Mouse (Mus musculus): ENCODE results near the gene Speer4f2.
"Not testable (repeated sequence)": the region's sequence is repeated elsewhere in the genome, so short reads cannot be mapped to it uniquely, and the experiment has no call there.

The Speer4f2 gene

DNA sequence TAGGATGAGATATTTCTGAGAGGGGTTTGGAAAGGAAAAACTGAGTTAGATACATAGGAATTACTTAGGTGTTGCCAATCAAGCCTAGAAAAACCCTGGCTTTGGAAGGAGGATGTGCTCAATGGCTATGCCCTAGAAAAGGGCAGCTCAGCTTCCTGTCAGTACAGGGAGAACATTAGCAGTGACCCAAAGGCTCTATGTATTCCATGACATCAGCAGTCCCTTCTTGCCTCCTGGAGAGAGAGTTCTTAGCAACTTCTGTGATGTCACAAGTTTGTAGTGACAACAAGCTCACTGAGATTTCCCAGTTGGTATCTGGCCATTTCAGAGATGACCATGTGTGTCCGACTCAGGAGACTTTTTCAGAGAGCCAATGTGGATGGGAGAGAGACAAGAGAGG is at the start of gene Speer4f2:
TSS of gene Speer4f2 (plus strand) at position 301 of the 400 bp plus-strand sequence.
- not testable (repeated sequence) for DNase-seq (ENCODE audit: low read depth, low spot score)

DNA sequence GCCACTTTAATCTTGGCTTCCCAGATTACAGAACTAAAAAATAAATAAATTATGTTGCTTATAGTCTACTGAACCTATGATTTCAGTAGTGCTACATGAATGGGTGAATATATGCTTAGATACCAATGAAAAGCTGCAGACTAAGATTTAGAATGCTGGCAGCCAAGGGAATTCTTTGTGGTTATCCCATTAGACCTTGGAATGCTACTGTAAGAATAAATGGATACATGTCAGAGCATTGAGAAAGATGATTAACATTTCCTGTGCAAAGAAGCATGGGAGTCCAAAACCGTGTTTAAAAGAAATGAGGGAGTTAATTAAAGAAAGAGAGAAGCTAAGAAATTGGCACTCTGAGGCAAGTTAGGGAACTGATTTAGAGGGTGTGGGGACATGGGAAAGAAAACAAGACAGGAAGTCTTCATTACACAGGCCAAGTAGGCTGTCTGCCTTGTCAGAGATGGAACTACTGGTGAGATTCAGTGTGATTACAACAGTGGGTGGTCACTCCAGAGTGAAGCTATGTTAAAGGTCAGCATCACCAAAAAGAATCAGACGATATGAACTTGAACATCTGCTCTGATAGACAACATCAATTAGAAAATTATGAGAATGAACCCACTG is 43.9 kb upstream of the Speer4f2 start:
- no peak for DNase-seq (ENCODE audit: low read depth, low spot score)

DNA sequence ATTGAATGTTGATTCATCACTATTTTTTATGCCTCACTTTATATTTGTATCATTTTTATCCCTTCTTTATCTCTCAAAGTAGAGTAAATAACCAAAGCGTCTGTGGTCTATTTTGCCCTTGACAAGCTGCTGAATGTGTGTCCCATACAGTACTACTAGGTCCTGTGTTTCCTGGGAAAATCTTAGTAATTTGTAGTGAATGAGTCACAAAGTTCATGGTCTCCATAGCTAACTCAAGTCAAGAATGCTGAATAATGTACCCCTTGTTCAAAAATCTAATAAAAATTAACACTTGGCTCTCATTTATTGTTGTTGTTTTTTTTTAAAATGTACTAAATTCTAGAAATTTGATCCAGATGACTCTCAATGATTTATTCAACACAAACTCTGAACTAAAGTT is 38.1 kb upstream of the Speer4f2 start:
- no peak for DNase-seq (ENCODE audit: low read depth, low spot score)

DNA sequence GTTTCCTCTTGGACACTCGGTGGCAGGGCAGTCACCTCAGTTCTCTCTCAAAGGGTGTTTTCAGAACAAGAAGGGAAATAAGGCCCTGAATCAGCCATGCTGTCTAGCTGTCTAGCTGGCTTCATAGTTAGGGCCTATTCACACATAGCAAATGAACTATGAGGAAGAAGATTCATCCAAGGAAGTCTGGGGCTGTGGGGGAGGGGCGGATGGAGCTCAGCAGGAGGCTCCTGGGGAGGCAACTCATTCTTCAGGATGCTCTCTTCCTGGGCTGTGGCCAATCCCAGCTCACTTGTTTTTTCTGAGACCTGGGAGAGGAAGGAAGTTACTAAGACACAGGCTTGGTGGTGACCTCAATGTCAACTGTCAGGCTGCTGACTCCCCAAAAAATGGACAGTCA is 27.2 kb upstream of the Speer4f2 start:
- DNase-seq (ENCODE audit: low read depth, low spot score): not testable (repeated sequence)

DNA sequence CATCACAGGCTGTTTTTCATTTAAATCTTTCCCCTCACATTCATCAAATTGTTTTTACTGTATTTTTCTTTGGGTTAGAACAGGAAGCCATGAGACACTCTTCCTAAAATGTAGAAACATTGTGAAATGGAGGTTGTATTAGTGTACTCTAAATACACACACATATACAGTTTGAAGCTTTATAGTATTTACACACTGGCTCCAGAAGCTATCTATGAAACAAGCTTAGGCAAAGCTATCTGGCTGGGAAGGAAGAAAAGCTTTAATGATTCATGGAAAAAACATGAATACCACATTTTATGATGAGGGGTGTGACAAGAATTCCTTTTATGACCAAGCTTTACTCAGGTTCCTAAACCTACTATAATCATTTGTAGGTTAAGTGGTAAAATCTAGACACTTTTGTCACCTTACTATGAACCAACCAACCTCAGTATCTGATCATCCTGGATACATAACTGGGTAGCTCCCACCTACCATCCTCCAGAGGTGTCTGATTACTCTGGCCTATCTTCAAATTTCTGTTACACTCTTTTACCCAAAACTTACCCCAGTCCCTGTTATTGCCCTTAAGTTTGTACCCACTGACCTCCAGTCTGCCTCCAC is 13.5 kb upstream of the Speer4f2 start:
- DNase-seq (ENCODE audit: low read depth, low spot score): no peak

DNA sequence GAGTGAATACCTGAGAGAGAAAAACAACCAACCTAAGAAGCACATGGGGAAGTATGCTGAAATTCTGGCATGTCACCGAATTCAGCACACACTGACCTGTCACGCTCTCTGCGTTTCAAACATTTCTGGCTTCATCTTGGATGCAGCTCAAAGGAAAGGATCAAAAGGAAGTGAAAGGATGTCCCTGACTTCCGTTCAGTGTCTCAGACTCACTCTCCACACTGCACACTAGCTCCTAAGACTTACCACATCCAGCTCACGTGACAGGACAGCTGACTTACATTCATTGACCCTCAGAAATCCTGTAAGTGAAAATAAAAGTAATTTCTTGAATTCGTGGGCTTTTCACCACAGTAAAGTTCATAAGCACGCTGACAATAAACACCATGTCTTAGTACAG is 16.9 kb downstream of the Speer4f2 start:
- no peak for DNase-seq (ENCODE audit: low read depth, low spot score)

DNA sequence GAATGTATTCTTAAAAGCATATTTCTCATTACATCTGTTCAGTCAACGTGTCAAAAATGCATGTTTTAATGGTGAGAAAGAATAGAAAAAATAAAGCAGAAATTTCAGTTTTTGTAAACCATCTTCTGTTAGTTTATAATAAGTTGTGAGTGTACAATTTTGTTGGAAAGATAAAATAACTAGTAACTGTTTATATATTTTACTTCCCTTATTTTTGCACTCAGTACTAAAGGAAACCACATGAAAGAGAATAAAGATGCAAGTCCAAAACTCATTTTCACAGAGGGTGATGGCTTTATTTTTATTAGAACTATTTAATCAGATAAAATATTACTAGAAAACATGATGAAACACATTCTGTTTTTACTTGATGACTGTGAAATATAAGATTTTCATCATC is 18.2 kb downstream of the Speer4f2 start:
- DNase-seq (ENCODE audit: low read depth, low spot score): no peak

DNA sequence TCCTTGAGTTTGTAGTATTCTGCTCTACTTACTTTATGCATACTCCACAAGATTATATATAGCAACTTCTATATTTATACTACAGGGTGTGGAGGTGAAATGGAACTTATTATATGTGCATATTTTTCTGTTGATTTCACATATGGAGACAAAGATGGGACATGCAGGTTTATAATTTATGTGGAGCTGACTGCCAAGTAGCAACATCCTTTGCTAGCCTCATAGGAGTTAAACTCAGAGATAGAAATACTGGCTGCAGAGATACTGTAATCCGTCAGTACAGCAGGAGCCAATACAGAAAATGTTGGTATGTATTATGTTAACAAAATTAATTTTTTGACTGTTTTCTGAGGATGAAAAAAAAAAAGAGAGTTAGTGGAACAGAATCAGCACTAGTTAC is 27.6 kb downstream of the Speer4f2 start:
- DNase-seq (ENCODE audit: low read depth, low spot score): no peak

DNA sequence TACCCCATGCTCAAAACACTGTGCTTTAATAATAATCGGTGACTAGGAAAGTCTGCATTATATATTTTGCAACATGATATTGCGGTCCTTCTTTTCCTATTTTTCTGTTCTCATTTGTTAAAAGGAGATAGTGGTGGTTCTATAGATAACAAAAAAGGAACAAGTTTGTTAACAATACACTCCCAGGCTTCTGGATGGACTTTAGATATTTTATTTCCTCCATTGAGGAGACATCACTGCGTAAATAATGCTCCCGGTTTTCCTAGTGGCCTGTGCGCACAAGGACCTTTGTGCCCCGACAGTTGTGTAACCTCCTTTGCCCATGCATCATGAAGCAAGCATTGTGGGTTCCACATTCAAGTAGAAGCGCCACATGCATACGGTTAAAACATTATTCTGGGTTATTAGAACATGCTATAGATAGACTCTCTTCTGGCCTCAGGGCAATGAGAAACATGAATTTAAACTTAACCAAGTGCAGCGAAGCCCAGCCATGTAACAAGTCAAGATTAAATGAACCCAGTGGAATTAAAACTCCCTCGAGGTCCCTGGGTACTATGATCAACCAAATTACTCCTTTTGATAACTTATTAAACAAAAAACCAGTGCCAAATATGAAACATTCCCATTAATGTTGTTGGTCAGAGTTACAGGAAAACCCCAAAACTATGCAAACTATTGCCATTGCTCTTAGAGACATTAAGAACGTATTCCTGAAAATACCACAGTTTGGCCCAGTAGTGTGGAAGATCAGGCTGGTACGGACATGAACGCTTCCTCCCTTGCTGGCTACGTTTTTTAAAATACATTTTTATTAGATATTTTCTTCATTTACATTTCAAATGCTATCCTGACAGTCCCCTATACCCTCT is 28.5 kb downstream of the Speer4f2 start:
- DNase-seq (ENCODE audit: low read depth, low spot score): no peak

DNA sequence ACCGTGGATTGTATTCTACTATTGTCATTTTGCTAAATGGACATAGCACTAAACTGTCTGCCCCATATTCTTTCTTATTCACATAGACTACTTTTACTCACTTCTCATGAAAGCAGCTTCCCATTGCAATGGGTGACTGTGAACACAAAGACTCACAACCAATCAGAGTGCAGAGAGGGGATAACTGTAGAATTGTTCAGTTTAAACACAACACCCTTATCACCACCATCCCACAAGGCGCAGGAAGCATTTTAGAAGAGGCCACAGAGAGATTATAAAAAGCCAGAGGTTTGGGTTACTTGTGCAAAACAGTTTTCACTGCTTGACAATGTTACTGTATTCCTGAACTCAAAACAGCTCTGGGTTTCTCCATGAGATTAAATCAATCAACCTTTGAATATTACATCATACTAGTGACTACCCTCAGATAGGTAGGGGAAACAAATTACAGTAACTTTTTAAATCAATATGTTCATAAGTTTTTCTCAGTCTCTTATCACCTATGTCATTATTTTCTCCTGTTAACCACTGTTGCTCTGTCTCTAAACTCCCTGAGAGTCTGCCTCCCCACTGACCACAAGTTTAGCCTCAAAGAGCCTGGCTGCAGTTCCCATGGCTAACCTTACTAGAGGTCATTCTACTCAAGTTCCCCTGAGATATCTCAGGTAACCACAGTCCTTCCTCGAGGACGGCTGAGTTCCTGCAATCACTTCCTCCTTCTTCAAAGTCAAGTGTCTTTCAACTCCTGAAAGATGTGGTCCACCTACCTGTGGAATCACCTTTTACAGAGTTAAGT is 29.5 kb downstream of the Speer4f2 start:
- DNase-seq (ENCODE audit: low read depth, low spot score): no peak

DNA sequence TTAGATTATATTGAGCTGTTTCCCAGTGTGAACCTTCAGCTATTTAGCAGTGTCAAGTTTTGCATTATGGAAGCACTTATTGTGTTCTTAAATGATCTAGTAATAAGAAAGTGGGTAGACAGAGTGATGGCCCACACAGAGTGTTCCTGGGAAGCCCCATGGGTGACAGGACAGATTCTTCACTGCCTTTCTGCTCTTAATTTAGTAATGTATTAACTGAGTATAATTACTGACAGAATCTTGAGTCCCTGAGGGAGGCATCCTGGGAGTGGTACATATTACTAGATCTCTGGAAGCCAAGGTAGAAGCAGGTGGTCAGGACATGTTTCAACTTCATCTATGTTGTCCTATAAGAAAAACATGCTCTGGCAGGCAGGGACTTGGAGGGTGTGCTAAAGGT is 30.6 kb downstream of the Speer4f2 start:
- no peak for DNase-seq (ENCODE audit: low read depth, low spot score)

DNA sequence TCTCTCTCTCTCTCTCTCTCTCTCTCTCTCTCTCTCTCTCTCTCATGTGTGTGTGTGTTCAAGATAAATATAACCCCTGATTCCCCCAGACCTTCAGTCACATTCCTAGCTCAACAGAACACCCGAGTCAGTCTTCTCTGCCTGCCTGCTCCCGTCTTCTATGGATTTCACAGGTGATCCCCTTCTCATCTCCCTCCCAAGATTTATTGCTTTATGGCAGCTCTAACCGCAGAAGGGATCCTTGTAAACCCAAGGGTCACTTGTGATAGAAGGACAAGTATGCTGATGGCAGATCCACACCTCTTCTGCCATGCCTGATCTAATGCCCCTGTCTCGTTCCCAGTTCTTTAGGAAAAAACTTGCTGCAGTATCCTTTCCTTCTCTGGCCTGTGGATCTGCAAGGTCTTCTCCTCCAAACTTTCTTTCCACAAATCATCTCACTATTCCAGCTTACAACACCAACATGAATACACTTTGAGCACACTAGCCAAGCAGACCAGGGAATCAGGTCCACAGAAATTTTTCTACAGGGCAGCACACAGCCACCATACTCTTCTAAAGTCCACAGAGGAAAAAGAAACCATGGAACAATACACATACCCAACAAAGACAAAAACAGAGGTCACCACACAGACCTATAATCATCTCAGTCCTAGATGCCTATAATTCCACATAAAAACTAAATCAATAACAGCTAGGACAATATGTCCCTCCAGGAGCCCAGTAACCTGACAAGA is 36.1 kb downstream of the Speer4f2 start:
- DNase-seq (ENCODE audit: low read depth, low spot score): no peak

DNA sequence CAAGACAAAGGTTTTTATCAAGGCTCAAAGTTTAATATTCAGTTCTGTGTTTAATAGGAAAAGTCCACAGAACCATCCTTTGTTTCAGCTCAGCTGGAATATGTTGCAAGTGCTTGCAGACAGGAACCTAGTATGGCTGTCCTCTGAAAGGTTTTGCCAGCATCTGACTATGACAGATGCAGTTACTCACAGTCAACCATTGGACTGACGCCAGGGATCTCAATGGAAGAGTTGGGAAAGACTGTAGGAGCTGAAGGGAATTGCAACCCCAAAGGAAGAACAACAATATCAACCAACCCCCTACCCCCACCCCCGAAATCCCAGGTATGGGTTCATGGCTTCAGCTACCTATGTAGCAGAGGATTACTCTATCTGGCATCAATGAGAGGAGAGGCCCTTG is 44.2 kb downstream of the Speer4f2 start:
- DNase-seq (ENCODE audit: low read depth, low spot score): no peak

DNA sequence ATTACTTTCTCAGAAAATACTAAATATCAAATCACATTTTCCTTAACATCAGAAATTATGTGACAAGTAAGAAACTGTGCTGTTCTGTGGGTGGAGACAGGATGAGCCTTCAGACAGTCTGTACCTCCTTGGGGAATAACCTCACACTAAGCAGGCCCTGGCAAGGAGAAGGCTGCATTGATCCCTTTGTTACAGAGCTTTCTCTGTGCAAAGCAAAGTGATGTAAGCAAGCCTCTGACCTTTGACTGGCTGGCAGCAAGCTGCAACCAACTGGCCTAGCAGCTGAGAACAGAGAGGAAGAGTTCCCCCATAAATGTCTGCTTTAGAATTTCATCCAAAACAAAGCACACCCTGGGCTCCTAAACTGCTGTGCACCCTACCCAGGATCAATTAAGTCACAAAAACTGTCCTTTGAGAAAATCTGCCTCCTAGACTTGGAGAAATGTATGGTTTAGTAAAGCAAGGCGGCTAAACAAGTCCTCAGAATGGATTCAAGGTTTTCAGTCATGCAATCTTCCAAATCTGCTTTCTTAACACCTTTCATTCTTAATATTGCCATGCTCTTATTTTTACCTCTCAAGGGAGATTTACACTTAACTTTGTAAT is 46.3 kb downstream of the Speer4f2 start:
- DNase-seq (ENCODE audit: low read depth, low spot score): no peak

DNA sequence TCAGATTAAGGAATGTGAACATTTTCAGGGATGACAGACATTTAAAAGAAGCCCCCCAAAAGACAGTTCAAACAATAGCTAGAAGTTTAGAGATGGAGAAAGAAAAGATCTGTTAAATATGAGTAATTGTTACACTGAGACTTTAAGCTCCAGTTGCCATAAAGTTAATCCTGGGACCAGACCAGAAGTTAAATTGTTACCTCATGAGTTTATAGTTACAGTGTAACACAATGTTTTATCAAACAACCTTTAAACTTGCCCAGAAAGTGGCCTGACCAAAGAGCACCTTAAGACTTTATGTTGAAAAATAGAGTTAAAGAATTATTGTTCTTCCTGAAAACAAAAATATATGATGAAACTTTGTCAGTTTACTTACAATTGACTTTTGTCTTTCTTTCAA is 46.9 kb downstream of the Speer4f2 start:
- DNase-seq (ENCODE audit: low read depth, low spot score): no peak

DNA sequence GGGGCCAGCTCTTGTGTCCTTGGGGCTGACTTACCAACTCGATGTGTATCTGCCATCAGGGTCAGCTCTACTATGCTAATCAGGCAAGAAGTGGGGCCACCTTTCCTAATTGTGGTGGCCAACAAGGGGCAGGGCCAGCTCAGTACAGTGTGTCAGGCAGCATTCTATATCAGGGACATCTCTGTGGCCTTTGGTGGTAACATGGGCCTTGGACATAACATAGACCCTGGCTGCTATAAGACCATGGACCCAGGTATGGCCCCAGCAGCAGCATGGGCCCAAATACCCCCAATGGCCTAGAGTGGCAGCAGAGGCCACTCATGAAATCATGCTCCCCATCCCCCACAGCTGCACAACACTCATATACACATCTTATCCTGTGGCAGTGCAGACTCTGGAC is 49.2 kb downstream of the Speer4f2 start:
- DNase-seq (ENCODE audit: low read depth, low spot score): no peak

DNA sequence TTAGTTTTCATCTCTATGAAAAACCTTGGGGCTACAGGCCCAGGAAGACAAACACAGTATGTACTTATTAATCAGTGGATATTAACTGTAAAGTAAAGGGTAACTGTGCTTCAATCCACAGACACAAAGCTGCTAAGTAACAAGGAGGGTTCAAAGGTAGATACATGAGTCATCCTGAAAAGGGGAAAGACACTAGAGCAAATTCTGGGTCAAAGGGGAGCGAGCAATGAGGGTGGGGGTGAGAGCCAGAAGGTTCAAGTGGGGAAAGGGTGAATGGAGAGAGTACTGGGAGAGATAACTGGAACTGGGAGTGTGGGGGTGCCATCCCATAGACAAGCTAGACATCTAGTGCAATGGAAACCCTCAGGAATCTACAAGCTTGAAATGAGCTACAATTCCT is 54.0 kb downstream of the Speer4f2 start:
- DNase-seq (ENCODE audit: low read depth, low spot score): no peak

Measured in telencephalon, adult 2 months (tissue).